ENCODE assay signal across 10 mouse cellular contexts in genomic region chr2:102449056-102449455, GRCm38 (mm10). TPM values are rescaled to one million over a fixed set of nuclear protein-coding genes. Genes with fewer than 3 reads are reported as not detected.
DNase-seq lines count a peak whose midpoint lies in the region; ATAC-seq lines count a peak whose summit lies in the region.
"Had no signal": no experiment of that assay in that cellular context is flagged by ENCODE, and none has a peak within 500 bp of the region (broad histone marks: within the 10 kb centered on the region; RNA-seq: fewer than 3 reads in every experiment).

No protein-coding gene starts in this region.

- no peak for ATAC-seq in embryonic facial prominence, embryonic 12.5 days (ENCODE audit: insufficient number of reproducible peaks, insufficient read depth, low FRiP score, low TSS enrichment)
- no peak for ATAC-seq in hindbrain, embryonic 11.5 days (ENCODE audit: low FRiP score)
- ATAC-seq in midbrain, embryonic 11.5 days (ENCODE audit: low FRiP score), result no peak
- ATAC-seq in liver, embryonic 12.5 days, result no peak

- H3K4me3 ChIP-seq in embryonic facial prominence, embryonic 12.5 days, result no peak overlapping the region
- H3K4me3 ChIP-seq in hindbrain, embryonic 11.5 days (ENCODE audit: low read depth, low read length), result peak overlapping the region; percentile 91; the same call in 1 of the 2 replicates
- peak overlapping the region; percentile 86 for H3K4me3 ChIP-seq in midbrain, embryonic 11.5 days (ENCODE audit: low read depth, low read length)
- no peak overlapping the region for H3K4me3 ChIP-seq in liver, embryonic 12.5 days
- H3K4me3 ChIP-seq: myocyte had no signal

- DNase-seq in Muller cell, postnatal 12 days (ENCODE audit: inconsistent ontology term), result peak; percentile 6
- peak; percentile 34 for DNase-seq in hindbrain, embryonic 11.5 days (ENCODE audit: low spot score)
- no peak for DNase-seq in midbrain, embryonic 11.5 days (ENCODE audit: low spot score, missing footprints)
- no peak for DNase-seq in gastrocnemius, postnatal 10 days
- DNase-seq in right cerebral cortex, postnatal 14 days, result no peak

- H3K27me3 ChIP-seq in embryonic facial prominence, embryonic 12.5 days, result no peaks in the 10 kb centered on the region
- no peaks in the 10 kb centered on the region for H3K27me3 ChIP-seq in hindbrain, embryonic 11.5 days (ENCODE audit: control insufficient read depth, insufficient read depth, low read length)
- H3K27me3 ChIP-seq in midbrain, embryonic 11.5 days (ENCODE audit: control insufficient read depth, insufficient read depth, low read length), result no peaks in the 10 kb centered on the region
- H3K27me3 ChIP-seq in liver, embryonic 12.5 days (replicated peaks), result peaks cover 59% of the 10 kb centered on the region
- H3K27me3 ChIP-seq: heart, embryonic 12.5 days had no signal

- no peak overlapping the region for H3K27ac ChIP-seq in embryonic facial prominence, embryonic 12.5 days
- H3K27ac ChIP-seq in hindbrain, embryonic 11.5 days (ENCODE audit: low read depth, low read length), result no peak overlapping the region
- H3K27ac ChIP-seq in midbrain, embryonic 11.5 days (ENCODE audit: low read depth, low read length), result no peak overlapping the region
- no peak overlapping the region for H3K27ac ChIP-seq in liver, embryonic 12.5 days
- H3K27ac ChIP-seq: stomach, postnatal 0 days had no signal

- H3K36me3 ChIP-seq in embryonic facial prominence, embryonic 12.5 days, result no peaks in the 10 kb centered on the region
- H3K36me3 ChIP-seq in hindbrain, embryonic 11.5 days (ENCODE audit: control insufficient read depth, insufficient read depth, low read length), result no peaks in the 10 kb centered on the region
- no peaks in the 10 kb centered on the region; the same call in 1 of the 2 replicates for H3K36me3 ChIP-seq in midbrain, embryonic 11.5 days (ENCODE audit: control insufficient read depth, insufficient read depth, low read length)
- no peaks in the 10 kb centered on the region for H3K36me3 ChIP-seq in liver, embryonic 12.5 days
- H3K36me3 ChIP-seq: heart, embryonic 12.5 days had no signal

- peaks cover 16% of the 10 kb centered on the region for H3K4me1 ChIP-seq in embryonic facial prominence, embryonic 12.5 days
- no peaks in the 10 kb centered on the region for H3K4me1 ChIP-seq in hindbrain, embryonic 11.5 days (replicated peaks; ENCODE audit: control insufficient read depth, insufficient read depth, low read length)
- H3K4me1 ChIP-seq in midbrain, embryonic 11.5 days (ENCODE audit: control insufficient read depth, insufficient read depth, low read length), result peaks cover 13% of the 10 kb centered on the region
- H3K4me1 ChIP-seq in liver, embryonic 12.5 days, result peaks cover 19% of the 10 kb centered on the region

- peak overlapping the region; percentile 98 for H3K4me2 ChIP-seq in embryonic facial prominence, embryonic 12.5 days (replicated peaks)
- H3K4me2 ChIP-seq in hindbrain, embryonic 11.5 days (replicated peaks; ENCODE audit: low read depth, low read length), result peak overlapping the region; percentile 91
- peak overlapping the region; percentile 95 for H3K4me2 ChIP-seq in midbrain, embryonic 11.5 days
- no peak overlapping the region for H3K4me2 ChIP-seq in liver, embryonic 12.5 days

- 31% methylated on average over 1 of the region's 1 CpGs for WGBS in embryonic facial prominence, embryonic 12.5 days
- 13% methylated on average over 1 of the region's 1 CpGs for WGBS in hindbrain, embryonic 11.5 days
- whole genome bisulfite sequencing in midbrain, embryonic 11.5 days, result 15% methylated on average over 1 of the region's 1 CpGs
- 28% methylated on average over 1 of the region's 1 CpGs for WGBS in liver, embryonic 12.5 days (ENCODE audit: insufficient replicate concordance)

- H3K9me3 ChIP-seq in embryonic facial prominence, embryonic 12.5 days, result no peaks in the 10 kb centered on the region
- H3K9me3 ChIP-seq in hindbrain, embryonic 11.5 days (ENCODE audit: control insufficient read depth, low read length), result no peaks in the 10 kb centered on the region
- H3K9me3 ChIP-seq in midbrain, embryonic 11.5 days (ENCODE audit: control insufficient read depth, low read length), result no peaks in the 10 kb centered on the region
- H3K9me3 ChIP-seq in liver, embryonic 12.5 days (replicated peaks), result no peaks in the 10 kb centered on the region
- H3K9me3 ChIP-seq: heart, embryonic 12.5 days had no signal

- no peak overlapping the region for H3K9ac ChIP-seq in embryonic facial prominence, embryonic 12.5 days
- peak overlapping the region; percentile 49; the same call in 1 of the 2 replicates for H3K9ac ChIP-seq in hindbrain, embryonic 11.5 days (ENCODE audit: low read depth, low read length)
- H3K9ac ChIP-seq in midbrain, embryonic 11.5 days (ENCODE audit: low read length), result peak overlapping the region; percentile 39
- no peak overlapping the region for H3K9ac ChIP-seq in liver, embryonic 12.5 days

RNA-seq across cellular contexts. Expression of gene Fjx1, which starts 3.2 kb away (rescaled TPM):
- 24.4 and 25.5 TPM in 2 replicates for polyA plus RNA-seq in embryonic facial prominence, embryonic 12.5 days (2016; fragmentation: Nextera tagmentation; extraction: Ambion mirVana)
- polyA plus RNA-seq in hindbrain, embryonic 11.5 days (2014; fragmentation: Nextera tagmentation; extraction: Ambion mirVana), result 17.2 and 21.9 TPM in 2 replicates
- polyA plus RNA-seq in midbrain, embryonic 11.5 days (2014; fragmentation: Nextera tagmentation; extraction: Ambion mirVana), result 25.2 and 25.5 TPM in 2 replicates
- total RNA-seq in gastrocnemius, postnatal 10 days (2021), result 1 to 10 TPM; 3.3 to 4.1 TPM
- 2.6 and 2.9 TPM in 2 replicates for polyA plus RNA-seq in liver, embryonic 12.5 days (2016; fragmentation: Nextera tagmentation; extraction: Ambion mirVana)

RNA-seq across cellular contexts. Expression of gene Trim44, which starts 41.4 kb away (rescaled TPM):
- 54.4 and 63.8 TPM in 2 replicates for polyA plus RNA-seq in embryonic facial prominence, embryonic 12.5 days (2016; fragmentation: Nextera tagmentation; extraction: Ambion mirVana)
- polyA plus RNA-seq in hindbrain, embryonic 11.5 days (2014; fragmentation: Nextera tagmentation; extraction: Ambion mirVana), result 44.3 and 44.6 TPM in 2 replicates
- 40.7 and 44.4 TPM in 2 replicates for polyA plus RNA-seq in midbrain, embryonic 11.5 days (2014; fragmentation: Nextera tagmentation; extraction: Ambion mirVana)
- total RNA-seq in gastrocnemius, postnatal 10 days (2021), result 10 to 100 TPM; 27.1 to 32.2 TPM
- polyA plus RNA-seq in liver, embryonic 12.5 days (2016; fragmentation: Nextera tagmentation; extraction: Ambion mirVana), result 21.2 and 21.3 TPM in 2 replicates

Comparison
In these comparisons a context has a peak if more than half of its experiments do, and no peak if none do; other contexts are left out.
1. DNase-seq: peak in Muller cell, postnatal 12 days (single experiment) and hindbrain, embryonic 11.5 days (single experiment); none in midbrain, embryonic 11.5 days (single experiment), gastrocnemius, postnatal 10 days (single experiment) and right cerebral cortex, postnatal 14 days (single experiment).
2. H3K4me3 ChIP-seq: peak in hindbrain, embryonic 11.5 days (single experiment) and midbrain, embryonic 11.5 days (single experiment); none in embryonic facial prominence, embryonic 12.5 days (single experiment) and liver, embryonic 12.5 days (single experiment).
3. H3K9ac ChIP-seq: peak in hindbrain, embryonic 11.5 days (single experiment) and midbrain, embryonic 11.5 days (single experiment); none in embryonic facial prominence, embryonic 12.5 days (single experiment) and liver, embryonic 12.5 days (single experiment).